Mouse (Mus musculus) heart, embryonic 14.5 days (tissue): ENCODE data around the gene Bcl2l12. TPM values are rescaled to one million over a fixed set of nuclear protein-coding genes. Genes with fewer than 3 reads are reported as not detected.

Experiments
- ATAC-seq: fragments of 200-750 bp; cut with Nextera tagmentation; 2 replicates; pipeline ENCODE4 v1.8.0; 2017; ENCODE audit warnings: low read depth, moderate TSS enrichment; ENCODE audit not compliant: insufficient number of reproducible peaks, insufficient read depth, low FRiP score
- H3K27ac ChIP-seq, 2 experiments: fragments of 200-500 bp in 1 of 2; fragments of 300-500 bp in 1 of 2; sonication (generic) in 1 of 2; replicated peaks in 1 of 2; 2 replicates each; pipeline ENCODE4 v1.5.1; 2012 to 2014; ENCODE audit warnings: low read depth in 2 of 2, low read length in 2 of 2, control low read depth in 1 of 2, mild to moderate bottlenecking in 1 of 2, mixed read lengths in 1 of 2; ENCODE audit not compliant: control insufficient read depth in 1 of 2, insufficient read depth in 1 of 2
- H3K27me3 ChIP-seq: fragments of 300-500 bp; sonication (generic); 2 replicates; pipeline ENCODE4 v1.6.1; 2014; ENCODE audit warnings: mild to moderate bottlenecking, low read length, control low read depth; ENCODE audit not compliant: control insufficient read depth, insufficient read depth
- H3K36me3 ChIP-seq: fragments of 300-500 bp; sonication (generic); 2 replicates; pipeline ENCODE4 v1.6.1; 2014; ENCODE audit warnings: mild to moderate bottlenecking, control low read depth, low read length, mixed read lengths; ENCODE audit not compliant: control insufficient read depth, insufficient read depth
- H3K4me1 ChIP-seq, 2 experiments: fragments of 200-500 bp in 1 of 2; fragments of 300-500 bp in 1 of 2; sonication (generic) in 1 of 2; 2 replicates each; pipeline ENCODE4 v1.6.1; 2012 to 2014; ENCODE audit warnings: low read length in 2 of 2, control low read depth in 1 of 2, mixed read lengths in 1 of 2; ENCODE audit not compliant: control insufficient read depth in 2 of 2, insufficient read depth in 2 of 2
- H3K4me2 ChIP-seq: fragments of 300-500 bp; sonication (generic); 2 replicates; pipeline ENCODE4 v1.6.1; 2014; ENCODE audit warnings: mild to moderate bottlenecking, low read length
- H3K4me3 ChIP-seq, 2 experiments: fragments of 200-500 bp in 1 of 2; fragments of 300-500 bp in 1 of 2; sonication (generic) in 1 of 2; 2 replicates each; pipeline ENCODE4 v1.5.1; 2012 to 2014; ENCODE audit warnings: low read length in 2 of 2, mild to moderate bottlenecking in 2 of 2, control low read depth in 1 of 2, low read depth in 1 of 2, moderate library complexity in 1 of 2; ENCODE audit not compliant: control insufficient read depth in 1 of 2, insufficient read depth in 1 of 2
- H3K9ac ChIP-seq: fragments of 300-500 bp; sonication (generic); 2 replicates; pipeline ENCODE4 v1.6.1; 2014; ENCODE audit warnings: mild to moderate bottlenecking, low read length
- H3K9me3 ChIP-seq: fragments of 300-500 bp; sonication (generic); 2 replicates; pipeline ENCODE4 v1.6.1; 2016; ENCODE audit warnings: low read length, control low read depth; ENCODE audit not compliant: control insufficient read depth
- WGBS: fragments of 180-500 bp; shearing (Covaris S2); extraction: QIAGEN DNeasy Blood & Tissue Kit; methylation state at CpG from one replicate; pipeline ENCODE4 v1.1.7; 2014; 5-methylcytosine and 5-hydroxymethylcytosine counted together
- polyA plus RNA-seq: library from polyadenylated mRNA; unstranded; fragments of >200 nt; fragmentation: Nextera tagmentation; extraction: Ambion mirVana; gene quantifications from 2 replicates; pipeline ENCODE4 v1.2.1, GENCODE M21; 2014

Bcl2l12 gene
- polyA plus RNA-seq, 1 experiment from 2014 or later: 35.4 TPM

DNA sequence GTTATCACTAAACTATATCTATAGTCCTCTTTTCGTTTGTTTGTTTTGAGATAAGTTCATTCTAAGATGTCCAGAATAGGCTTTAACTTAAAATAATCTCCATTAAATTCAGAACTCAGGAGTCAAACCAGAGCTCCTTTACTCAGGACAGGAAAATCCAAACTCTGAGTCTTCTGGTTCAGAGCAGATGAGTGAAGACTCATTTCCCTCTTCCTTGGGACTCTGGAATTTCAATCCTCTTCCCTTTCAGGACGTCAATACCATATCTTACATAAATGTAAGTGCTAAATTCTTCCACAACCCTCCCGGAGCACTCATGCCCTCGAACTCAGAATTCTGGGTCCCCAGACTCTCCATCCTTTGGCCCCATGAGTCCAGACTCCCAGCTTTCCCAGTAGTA, 18.2 kb upstream of the Bcl2l12 start:
- ATAC-seq: no peak
- no peaks in the 10 kb centered on the region for H3K9me3 ChIP-seq
- H3K9ac ChIP-seq: peak overlapping the region; percentile 80
- under 1% methylated on average over 4 of the region's 4 CpGs for WGBS
- no peaks in the 10 kb centered on the region for H3K27me3 ChIP-seq
- peak overlapping the region; percentile 99 to 100 for H3K27ac ChIP-seq
- peak overlapping the region; percentile 82 for H3K4me2 ChIP-seq
- peaks cover 6 to 16% of the 10 kb centered on the region in 2 experiments; a peak in 3 of 4 replicates for H3K4me1 ChIP-seq
- peak overlapping the region; percentile 50 to 88 for H3K4me3 ChIP-seq
- peaks cover 36% of the 10 kb centered on the region for H3K36me3 ChIP-seq

DNA sequence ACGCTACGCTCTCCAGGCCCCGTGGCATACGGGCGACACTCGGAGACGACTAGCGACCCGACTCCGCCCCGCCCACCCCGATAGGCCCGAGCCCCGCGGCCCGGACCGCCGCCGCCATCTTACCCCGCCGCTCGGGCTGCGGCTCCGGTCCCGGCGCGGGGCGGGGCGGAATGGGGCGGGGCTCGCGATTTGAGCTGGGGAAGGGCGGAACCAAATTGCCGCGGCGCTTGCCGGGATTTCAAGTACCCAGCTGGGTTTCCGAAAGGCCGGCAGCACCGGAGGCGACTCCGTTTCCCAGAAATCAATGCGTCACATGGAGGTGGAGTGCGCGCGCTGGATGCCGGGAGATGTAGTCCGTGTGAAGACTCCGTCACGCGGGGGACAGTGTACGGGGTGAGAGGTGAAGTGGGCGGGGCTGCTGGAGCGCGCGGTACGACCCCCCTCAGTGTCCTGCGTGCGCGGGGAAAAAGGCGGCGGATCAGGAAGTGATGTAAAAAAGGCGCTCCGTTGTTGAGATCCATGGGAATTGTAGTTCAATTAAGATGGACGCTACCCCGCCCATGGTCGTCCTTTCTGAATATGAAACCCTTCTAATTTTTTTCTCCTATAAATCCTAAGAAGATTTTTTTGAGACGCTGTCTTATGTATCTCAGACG, 17.6 kb upstream of the Bcl2l12 start, which contains the start of gene Scaf1:
Scaf1 (minus strand) TSS at position 407 of the 656 bp plus-strand sequence.
- H3K27ac ChIP-seq: peak within 1 kb of the TSS; percentile 99 to 100
- H3K36me3 ChIP-seq: peaks cover 36% of the 10 kb centered on the region
- 1% methylated on average over 69 of the region's 69 CpGs for WGBS
- ATAC-seq: peak; percentile 87
- H3K9ac ChIP-seq: peak within 1 kb of the TSS; percentile 97
- H3K4me2 ChIP-seq: peak within 1 kb of the TSS; percentile 82
- no peaks in the 10 kb centered on the region for H3K27me3 ChIP-seq
- peaks cover 6 to 16% of the 10 kb centered on the region in 2 experiments; a peak in 3 of 4 replicates for H3K4me1 ChIP-seq
- H3K4me3 ChIP-seq: peak within 1 kb of the TSS; percentile 69 to 88
- H3K9me3 ChIP-seq: no peaks in the 10 kb centered on the region

DNA sequence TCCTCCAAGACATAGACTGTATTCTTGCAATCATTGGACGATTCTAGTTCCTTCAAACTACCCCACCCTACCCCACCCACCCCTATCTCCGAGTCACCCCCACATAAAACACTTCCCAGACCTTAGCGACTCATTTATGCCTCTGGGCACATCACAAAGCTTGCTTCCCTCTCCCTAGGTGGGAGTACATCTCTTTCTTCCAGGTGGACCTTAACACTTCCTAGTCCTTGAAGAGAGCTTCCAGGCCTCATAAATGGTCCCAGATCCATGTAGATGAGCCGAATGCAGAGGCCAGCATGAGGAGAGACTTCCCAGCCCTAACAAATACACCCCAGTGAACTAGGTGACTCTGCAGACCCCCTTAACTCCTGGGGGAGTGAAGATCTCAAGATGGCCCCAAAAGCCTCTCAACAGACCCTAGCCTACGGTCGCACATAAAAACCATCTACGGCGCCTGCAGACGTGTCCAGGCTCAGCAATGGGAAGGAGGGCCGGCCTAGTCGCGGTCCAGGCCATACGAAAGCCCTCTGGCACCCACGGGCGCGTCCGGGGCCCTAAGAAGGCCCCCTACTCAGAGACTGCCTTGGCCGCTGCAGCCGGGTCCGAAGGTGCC, 16.9 kb upstream of the Bcl2l12 start:
- Histone ChIP-seq H3K9ac (peak overlapping the region; percentile 97), H3K27ac (peak overlapping the region; percentile 61 to 100), H3K4me3 (peak overlapping the region; percentile 69 to 88), H3K36me3 (peaks cover 38% of the 10 kb centered on the region), H3K27me3 (no peaks in the 10 kb centered on the region), H3K4me2 (peak overlapping the region; percentile 66), H3K9me3 (no peaks in the 10 kb centered on the region), H3K4me1 (peaks cover 6 to 16% of the 10 kb centered on the region in 2 experiments; a peak in 3 of 4 replicates)
- WGBS: 1% methylated on average over 17 of the region's 20 CpGs
- ATAC-seq: no peak

DNA sequence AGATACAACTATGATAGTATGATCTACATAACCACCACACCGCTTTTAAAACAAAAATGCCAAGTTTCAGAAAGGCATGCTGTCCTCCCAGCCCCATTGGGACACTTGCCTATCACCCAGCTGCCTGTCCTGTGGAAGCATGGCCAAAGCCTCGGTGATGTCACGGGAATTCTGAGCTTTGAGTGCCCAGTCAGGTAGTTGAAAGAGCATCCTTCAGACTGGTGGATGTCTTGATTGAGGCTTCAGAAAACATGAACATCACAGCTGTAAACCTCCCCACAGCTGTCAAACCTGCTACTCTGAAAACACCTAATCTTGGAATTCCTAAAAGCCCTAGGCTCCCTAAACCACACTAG, 15.6 kb upstream of the Bcl2l12 start:
- ATAC-seq: no peak
- H3K4me1 ChIP-seq: peaks cover 3 to 16% of the 10 kb centered on the region in 2 experiments; a peak in 3 of 4 replicates
- no peak overlapping the region for H3K4me2 ChIP-seq
- H3K36me3 ChIP-seq: peaks cover 51% of the 10 kb centered on the region
- no peaks in the 10 kb centered on the region for H3K27me3 ChIP-seq
- H3K9ac ChIP-seq: no peak overlapping the region
- H3K27ac ChIP-seq: no peak overlapping the region
- no peak overlapping the region for H3K4me3 ChIP-seq
- 89% methylated on average over 3 of the region's 3 CpGs for WGBS
- no peaks in the 10 kb centered on the region for H3K9me3 ChIP-seq

DNA sequence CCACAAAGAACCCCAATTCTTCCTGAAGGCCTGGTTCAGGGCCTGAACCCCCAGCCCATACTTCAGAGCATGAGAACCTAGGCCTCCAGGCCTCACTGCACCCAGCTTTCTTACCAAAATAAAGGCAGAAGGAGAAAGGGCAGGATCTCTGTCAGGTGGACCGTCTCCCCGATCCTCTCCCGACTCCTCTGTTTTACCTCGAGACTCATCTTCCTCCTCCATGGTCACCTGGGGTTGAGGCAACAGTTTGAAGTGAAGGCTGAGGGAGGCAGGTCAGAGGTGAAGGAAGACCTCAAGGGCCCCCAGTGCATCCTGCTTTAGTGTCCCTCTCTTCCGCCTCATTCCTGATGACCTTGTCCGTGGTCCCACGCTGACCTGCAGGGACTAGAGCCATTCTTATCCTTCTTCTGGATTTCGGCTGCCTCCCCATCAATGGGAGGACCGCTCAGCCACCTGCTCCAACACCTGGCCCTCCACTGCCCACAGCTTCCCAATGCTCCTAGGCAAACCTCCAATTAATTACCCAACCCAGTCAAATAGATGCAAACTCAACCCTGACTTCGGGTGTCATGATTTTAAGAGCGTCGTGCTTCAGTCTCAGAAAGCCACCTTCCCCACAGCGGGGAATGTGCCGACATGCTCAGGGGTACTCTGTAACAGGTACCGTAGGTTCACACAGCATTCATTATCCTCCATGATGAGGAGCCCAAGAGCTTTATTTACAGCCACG, 15.0 kb upstream of the Bcl2l12 start:
- no peaks in the 10 kb centered on the region for H3K9me3 ChIP-seq
- H3K4me3 ChIP-seq: no peak overlapping the region
- H3K9ac ChIP-seq: no peak overlapping the region
- no peak overlapping the region for H3K4me2 ChIP-seq
- H3K27ac ChIP-seq: no peak overlapping the region
- no peak for ATAC-seq
- no peaks in the 10 kb centered on the region for H3K27me3 ChIP-seq
- H3K36me3 ChIP-seq: peaks cover 55% of the 10 kb centered on the region
- H3K4me1 ChIP-seq: peaks cover 0 to 11% of the 10 kb centered on the region in 2 experiments; a peak in 2 of 4 replicates
- 92% methylated on average over 16 of the region's 16 CpGs for WGBS

DNA sequence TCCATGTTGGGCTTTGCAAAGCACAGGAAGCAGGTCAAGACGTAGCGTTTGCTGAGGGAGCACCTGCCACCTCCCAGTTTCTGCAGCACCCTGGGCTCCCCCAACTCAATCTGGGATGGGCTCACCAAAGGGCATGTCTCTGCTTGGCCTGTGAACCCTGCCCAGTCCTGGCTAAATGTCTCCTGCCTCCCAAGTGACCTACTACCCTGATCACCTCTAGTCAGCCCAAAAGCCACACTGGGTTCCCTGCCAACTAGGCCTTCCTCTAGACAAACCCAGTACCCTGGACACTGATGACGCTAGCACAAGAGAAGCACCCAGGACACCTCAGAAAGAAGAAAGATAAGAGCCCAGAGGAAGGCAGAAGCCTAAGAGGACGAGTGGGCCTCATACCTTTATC, 14.3 kb upstream of the Bcl2l12 start:
- Histone ChIP-seq H3K36me3 (peaks cover 62% of the 10 kb centered on the region), H3K27ac (no peak overlapping the region), H3K4me3 (no peak overlapping the region), H3K4me2 (no peak overlapping the region), H3K9me3 (no peaks in the 10 kb centered on the region), H3K4me1 (peaks cover 0 to 8% of the 10 kb centered on the region in 2 experiments; a peak in 1 of 4 replicates), H3K9ac (no peak overlapping the region), H3K27me3 (no peaks in the 10 kb centered on the region)
- no peak for ATAC-seq
- 74% methylated on average over 4 of the region's 4 CpGs for WGBS

DNA sequence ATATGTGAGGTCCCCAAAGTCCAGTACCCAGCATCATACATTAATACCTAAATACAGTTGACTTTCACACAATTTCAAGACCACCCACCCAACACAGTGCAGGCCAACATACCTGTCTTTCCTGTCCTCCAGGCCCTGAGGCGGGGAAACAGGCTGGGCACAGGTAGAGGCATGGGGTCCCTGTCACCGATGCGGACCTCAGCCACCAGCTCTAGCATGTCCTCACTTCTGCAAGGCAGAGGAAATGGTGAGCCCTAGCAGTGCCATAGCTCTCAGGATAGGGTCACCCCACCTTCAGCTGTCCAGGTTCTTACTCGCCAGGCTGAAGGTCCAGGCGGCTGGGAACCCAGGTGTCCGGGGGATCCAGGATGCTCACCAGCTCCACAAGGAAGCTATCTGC, 13.5 kb upstream of the Bcl2l12 start:
- ATAC-seq: no peak

More for the DNA sequence above, 13.5 kb upstream of the Bcl2l12 start:
- H3K9me3 ChIP-seq: no peaks in the 10 kb centered on the region
- no peak overlapping the region for H3K27ac ChIP-seq
- H3K27me3 ChIP-seq: no peaks in the 10 kb centered on the region
- peaks cover 70% of the 10 kb centered on the region for H3K36me3 ChIP-seq
- H3K4me1 ChIP-seq: peaks cover 0 to 8% of the 10 kb centered on the region in 2 experiments; a peak in 1 of 4 replicates
- no peak overlapping the region for H3K9ac ChIP-seq
- H3K4me3 ChIP-seq: no peak overlapping the region
- 89% methylated on average over 6 of the region's 6 CpGs for WGBS
- no peak overlapping the region for H3K4me2 ChIP-seq
